9 mouse cellular contexts compared by ENCODE assay signal in the genomic region with DNA sequence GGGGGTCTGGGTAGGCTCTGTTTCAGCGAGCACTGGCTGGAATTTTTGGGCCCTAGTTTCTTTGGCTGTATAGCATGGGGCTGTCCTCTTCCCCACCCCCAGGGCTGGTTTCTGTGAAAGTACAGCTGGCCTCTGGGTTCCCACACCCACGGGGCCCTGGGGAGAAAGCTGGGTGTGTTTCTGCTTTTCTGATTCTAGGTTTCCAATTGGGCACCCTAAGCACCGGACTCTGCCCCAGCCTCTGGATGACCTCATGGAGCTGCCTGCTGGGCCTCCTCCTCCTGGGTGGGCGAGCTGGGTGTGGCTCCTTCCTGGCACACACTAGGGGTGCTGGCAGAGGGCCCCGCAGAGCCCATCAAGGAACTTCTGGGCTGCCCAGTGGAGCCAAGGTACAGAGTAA. TPM values are rescaled to one million over a fixed set of nuclear protein-coding genes. Genes with fewer than 3 reads are reported as not detected.
DNase-seq lines count a peak whose midpoint lies in the region; ATAC-seq and TF ChIP-seq lines count a peak whose summit lies in the region.
"Had no signal": no experiment of that assay in that cellular context is flagged by ENCODE, and none has a peak within 500 bp of the region (broad histone marks: within the 10 kb centered on the region; RNA-seq: fewer than 3 reads in every experiment).

No protein-coding gene starts in this region.

- no peak for TF ChIP-seq CTCF in spleen, adult 2 months (IDR thresholded peaks at IDR 0.05; ENCODE audit: extremely low read depth, insufficient read depth, insufficient read length, insufficient replicate concordance)

- TF ChIP-seq POLR2A in spleen, adult 2 months (IDR thresholded peaks at IDR 0.05; ENCODE audit: low read depth, low read length): no peak

- peaks cover 31% of the 10 kb centered on the region for H3K4me1 ChIP-seq in heart, embryonic 12.5 days (replicated peaks)
- peaks cover 33% of the 10 kb centered on the region; the same call in 1 of the 2 replicates for H3K4me1 ChIP-seq in spleen, adult 2 months (ENCODE audit: control insufficient read depth, insufficient read depth, insufficient read length)
- H3K4me1 ChIP-seq in hindbrain, embryonic 12.5 days: no peaks in the 10 kb centered on the region

- 0 out of 2 replicates have a peak overlapping the region, but pooled peaks have one; percentile 24 for H3K27ac ChIP-seq in heart, embryonic 12.5 days (ENCODE audit: poor library complexity, severe bottlenecking)
- peak overlapping the region; percentile 89 for H3K27ac ChIP-seq in spleen, adult 2 months (ENCODE audit: insufficient read depth, low read length)
- no peak overlapping the region for H3K27ac ChIP-seq in hindbrain, embryonic 12.5 days
- H3K27ac ChIP-seq: neural tube, embryonic 13.5 days had no signal

- H3K9me3 ChIP-seq in heart, embryonic 12.5 days (replicated peaks): no peaks in the 10 kb centered on the region
- no peaks in the 10 kb centered on the region for H3K9me3 ChIP-seq in hindbrain, embryonic 12.5 days (replicated peaks)
- H3K9me3 ChIP-seq: neural tube, embryonic 13.5 days had no signal

- H3K27me3 ChIP-seq in heart, embryonic 12.5 days (replicated peaks): no peaks in the 10 kb centered on the region
- H3K27me3 ChIP-seq in spleen, adult 2 months (ENCODE audit: control insufficient read depth, insufficient read depth, low read length): no peaks in the 10 kb centered on the region
- peaks cover 9% of the 10 kb centered on the region; the same call in 1 of the 2 replicates for H3K27me3 ChIP-seq in hindbrain, embryonic 12.5 days
- H3K27me3 ChIP-seq: neural tube, embryonic 13.5 days had no signal

- intact Hi-C loops in left cerebral cortex, postnatal 14 days (cut with DNase I): no loop called here

- DNase-seq in layer of hippocampus, adult 9-11 months: peak; percentile 73
- DNase-seq in layer of hippocampus, adult 9-10 months (ENCODE audit: low spot score): no peak
- peak; percentile 92 to 94 for DNase-seq in kidney, postnatal 36 days
- DNase-seq in spleen, adult 2 months (ENCODE audit: low read depth in 1 of 2, low spot score in 2 of 2): peak in 1 of 2 experiments; percentile 71
- no peak for DNase-seq in cerebellum, postnatal 14 days
- DNase-seq in left cerebral cortex, postnatal 14 days (ENCODE audit: low spot score in 2 of 2): no peak

- no peaks in the 10 kb centered on the region; the same call in 1 of the 2 replicates for H3K36me3 ChIP-seq in heart, embryonic 12.5 days
- peaks cover 12% of the 10 kb centered on the region for H3K36me3 ChIP-seq in spleen, adult 2 months (ENCODE audit: control insufficient read depth, insufficient read depth, low read length)
- H3K36me3 ChIP-seq in hindbrain, embryonic 12.5 days: no peaks in the 10 kb centered on the region
- H3K36me3 ChIP-seq: neural tube, embryonic 13.5 days had no signal

- no peak overlapping the region for H3K4me2 ChIP-seq in heart, embryonic 12.5 days
- no peak overlapping the region for H3K4me2 ChIP-seq in hindbrain, embryonic 12.5 days (replicated peaks)
- H3K4me2 ChIP-seq: neural tube, embryonic 13.5 days had no signal

- no peak for ATAC-seq in heart, embryonic 12.5 days (ENCODE audit: insufficient number of reproducible peaks, low FRiP score)
- no peak for ATAC-seq in hindbrain, embryonic 12.5 days (ENCODE audit: low FRiP score)

- H3K9ac ChIP-seq in heart, embryonic 12.5 days: peak overlapping the region; percentile 13; the same call in 1 of the 2 replicates
- H3K9ac ChIP-seq in hindbrain, embryonic 12.5 days: no peak overlapping the region
- H3K9ac ChIP-seq: neural tube, embryonic 13.5 days had no signal

- H3K4me3 ChIP-seq in heart, embryonic 12.5 days: no peak overlapping the region
- H3K4me3 ChIP-seq in spleen, adult 2 months (ENCODE audit: extremely low read depth, insufficient read depth, insufficient read length): peak overlapping the region; percentile 44; the same call in 1 of the 2 replicates
- H3K4me3 ChIP-seq in hindbrain, embryonic 12.5 days: no peak overlapping the region
- H3K4me3 ChIP-seq: neural tube, embryonic 13.5 days had no signal

- WGBS in heart, embryonic 12.5 days: 51% methylated on average over 5 of the region's 5 CpGs
- WGBS in spleen, adult 2 months: 14% methylated on average over 5 of the region's 5 CpGs
- WGBS in hindbrain, embryonic 12.5 days: 78% methylated on average over 5 of the region's 5 CpGs

RNA-seq across cellular contexts. Expression of a gene that starts 16.8 kb away (rescaled TPM):
- polyA plus RNA-seq in heart, embryonic 12.5 days (2016; fragmentation: Nextera tagmentation; extraction: Ambion mirVana): 6.7 and 8.9 TPM in 2 replicates
- polyA plus RNA-seq in spleen, adult 2 months (2012; rRNA removed): 90.0 and 101 TPM in 2 replicates
- 5.2 and 5.9 TPM in 2 replicates for polyA plus RNA-seq in hindbrain, embryonic 12.5 days (2016; fragmentation: Nextera tagmentation; extraction: Ambion mirVana)
- total RNA-seq in left cerebral cortex, postnatal 14 days (2021): 10 to 100 TPM; 10.8 to 12.4 TPM

Comparison
In these comparisons a context has a peak if more than half of its experiments do, and no peak if none do; other contexts are left out.
1. DNase-seq: peak in layer of hippocampus, adult 9-11 months (single experiment) and kidney, postnatal 36 days (2 of 2); none in layer of hippocampus, adult 9-10 months (single experiment), cerebellum, postnatal 14 days (0 of 2) and left cerebral cortex, postnatal 14 days (0 of 2).